Mouse (Mus musculus): ENCODE data around the gene Cldn13. TPM values are rescaled to one million over a fixed set of nuclear protein-coding genes. Genes with fewer than 3 reads are reported as not detected.
A peak's percentile ranks its signal among the peaks of the same experiment; 100 is the strongest.

Cldn13 gene
- total RNA-seq, 2 experiments from 2014 or later = not detected

GRCm38 (mm10) chr5:134873034-134873433, 42.3 kb downstream of the Cldn13 start:
- DNase-seq (ENCODE audit: low spot score in 2 of 2) = no peak
- Histone ChIP-seq H3K4me3 (no peak overlapping the region), H3K27ac (no peak overlapping the region)

GRCm38 (mm10) chr5:134872597-134872996, 42.7 kb downstream of the Cldn13 start:
- TF ChIP-seq CTCF (conservative IDR thresholded peaks at IDR 0.05) = no peak
- no peak overlapping the region for H3K4me3 ChIP-seq
- no peak overlapping the region for H3K27ac ChIP-seq
- DNase-seq (ENCODE audit: low spot score in 2 of 2) = no peak

More at GRCm38 (mm10) chr5:134873034-134873433, 42.3 kb downstream of the Cldn13 start:
- TF ChIP-seq CTCF (conservative IDR thresholded peaks at IDR 0.05) = no peak

GRCm38 (mm10) chr5:134868506-134868905, 46.8 kb downstream of the Cldn13 start:
- Histone ChIP-seq H3K4me3 (no peak overlapping the region), H3K27ac (no peak overlapping the region)
- DNase-seq (ENCODE audit: low spot score in 2 of 2) = no peak
- TF ChIP-seq CTCF (conservative IDR thresholded peaks at IDR 0.05) = no peak

- Histone ChIP-seq H3K4me3 (no peak overlapping the region), H3K27ac (no peak overlapping the region)
- no peak for DNase-seq (ENCODE audit: low spot score in 2 of 2)
- TF ChIP-seq CTCF (conservative IDR thresholded peaks at IDR 0.05) = no peak
These were observed 47.8 kb downstream of the Cldn13 start for GRCm38 (mm10) chr5:134867320-134868144.

GRCm38 (mm10) chr5:134865158-134865557, 50.2 kb downstream of the Cldn13 start:
- TF ChIP-seq CTCF (conservative IDR thresholded peaks at IDR 0.05) = peak; percentile 58
- Histone ChIP-seq H3K4me3 (no peak overlapping the region), H3K27ac (no peak overlapping the region)
- no peak for DNase-seq (ENCODE audit: low spot score in 2 of 2)

Other genes starting within 250 kb of the Cldn13 start
- gene Limk1, start 226.9 kb downstream of the Cldn13 start, total RNA-seq (2021) = 10 to 100 TPM; 39.9 to 40.5 TPM
- gene Eln, start 168.2 kb downstream of the Cldn13 start, total RNA-seq (2021) = 10 to 100 TPM in 1 of 2 experiments, 1 to 10 TPM in 1; 9.0 to 12.0 TPM
- not detected for gene Tmem270, start 8.8 kb downstream of the Cldn13 start, total RNA-seq (2021)
- gene Mettl27, start 16.8 kb upstream of the Cldn13 start, total RNA-seq (2021) = 10 to 100 TPM in 1 of 2 experiments, 1 to 10 TPM in 1; 8.2 to 10.8 TPM
- gene Cldn4, start 31.4 kb upstream of the Cldn13 start, total RNA-seq (2021) = not detected
- under 1 TPM in 1 of 2 experiments, not detected in 1; 0.37 TPM for gene Cldn3, start 70.7 kb upstream of the Cldn13 start, total RNA-seq (2021)
- gene Abhd11, start 93.6 kb upstream of the Cldn13 start, total RNA-seq (2021) = 10 to 100 TPM; 30.0 to 32.7 TPM
- gene Stx1a, start 108.0 kb upstream of the Cldn13 start, total RNA-seq (2021) = 10 to 100 TPM; 92.3 to 97.6 TPM
- 10 to 100 TPM; 39.1 to 43.1 TPM for gene Dnajc30, start 148.7 kb upstream of the Cldn13 start, total RNA-seq (2021)
- 10 to 100 TPM; 49.9 to 53.4 TPM for gene Bud23, start 149.4 kb upstream of the Cldn13 start, total RNA-seq (2021)
- gene Vps37d, start 162.7 kb upstream of the Cldn13 start, total RNA-seq (2021) = 10 to 100 TPM; 29.4 to 30.3 TPM
- gene Mlxipl, start 174.4 kb upstream of the Cldn13 start, total RNA-seq (2021) = 1 to 10 TPM; 6.2 to 6.7 TPM
- 10 to 100 TPM; 29.8 to 32.0 TPM for gene Tbl2, start 234.1 kb upstream of the Cldn13 start, total RNA-seq (2021)

All from layer of hippocampus, adult 2 months (tissue).